ENCODE assay signal across 22 mouse cellular contexts in genomic region chr5:113687514-113687913, GRCm38 (mm10). TPM values are rescaled to one million over a fixed set of nuclear protein-coding genes. Genes with fewer than 3 reads are reported as not detected.
DNase-seq lines count a peak whose midpoint lies in the region; ATAC-seq lines count a peak whose summit lies in the region.
"Had no signal": no experiment of that assay in that cellular context is flagged by ENCODE, and none has a peak within 500 bp of the region (broad histone marks: within the 10 kb centered on the region; RNA-seq: fewer than 3 reads in every experiment).

No protein-coding gene starts in this region.

- peak; percentile 73 for ATAC-seq in erythroblast, adult 5-6 weeks (replicated peaks; ENCODE audit: low FRiP score, poor library complexity, severe bottlenecking)
- ATAC-seq: activated CD4-positive, CD25-positive, alpha-beta regulatory T cell, adult 4 months; forebrain, embryonic 13.5 days; forebrain, embryonic 15.5 days; forebrain, postnatal 0 days; Patski had no signal

- DNase-seq in cerebellum, adult 9-10 months = peak; percentile 53
- no peak for DNase-seq in cerebellum, adult 18-20 months
- peak; percentile 51 for DNase-seq in R1 (ENCODE audit: low read depth, low spot score)
- no peak for DNase-seq in retina, embryonic 14.5 days (ENCODE audit: low spot score)
- DNase-seq in adrenal gland, postnatal 14 days = no peak
- DNase-seq: adrenal gland, adult 8-10 months; adrenal gland, postnatal 25 days; cerebellum, adult 11 months; cerebellum, adult 8-10 months; cerebellum, postnatal 14 days; cerebellum, postnatal 36 days; embryo, embryonic 11 days; forebrain, postnatal 0 days had no signal

RNA-seq across cellular contexts. Expression of gene 1700069L16Rik, which starts 37.1 kb away (rescaled TPM):
- total RNA-seq in erythroblast, adult 5-6 weeks (2015; ENCODE audit: low replicate concordance) = not detected in 2 replicates
- not detected in 2 replicates for total RNA-seq in erythroblast, adult 5-6 weeks (2017; ENCODE audit: low replicate concordance)
- total RNA-seq in adrenal gland, postnatal 14 days (2021) = not detected in 2 replicates
- total RNA-seq: adrenal gland, adult 18-20 months; adrenal gland, adult 8-10 months; adrenal gland, postnatal 25 days; adrenal gland, postnatal 4 days; common myeloid progenitor, adult 5-6 weeks; forebrain, postnatal 0 days; G1E had no signal

RNA-seq across cellular contexts. Expression of gene Cmklr1, which starts 37.3 kb away (rescaled TPM):
- total RNA-seq in erythroblast, adult 5-6 weeks (2015; ENCODE audit: low replicate concordance) = 1.5 TPM in 2 replicates
- 0.51 and 0.70 TPM in 2 replicates for total RNA-seq in erythroblast, adult 5-6 weeks (2017; ENCODE audit: low replicate concordance)
- total RNA-seq in adrenal gland, postnatal 14 days (2021) = 10.6 and 11.3 TPM in 2 replicates

RNA-seq across cellular contexts. Expression of gene Ficd, which starts 48.1 kb away (rescaled TPM):
- 1.3 TPM in 1 of 2 replicates, not detected in the other for total RNA-seq in erythroblast, adult 5-6 weeks (2015; ENCODE audit: low replicate concordance)
- total RNA-seq in erythroblast, adult 5-6 weeks (2017; ENCODE audit: low replicate concordance) = 0.56 and 0.94 TPM in 2 replicates
- 8.2 and 10.4 TPM in 2 replicates for total RNA-seq in adrenal gland, postnatal 14 days (2021)

Comparison
In these comparisons a context has a peak if more than half of its experiments do, and no peak if none do; other contexts are left out.
1. DNase-seq: peak in cerebellum, adult 9-10 months (single experiment) and R1 (single experiment); none in cerebellum, adult 18-20 months (0 of 2), retina, embryonic 14.5 days (single experiment) and adrenal gland, postnatal 14 days (single experiment).